Mouse (Mus musculus): ENCODE data around the gene 1110032A03Rik. TPM values are rescaled to one million over a fixed set of nuclear protein-coding genes. Genes with fewer than 3 reads are reported as not detected.

The 1110032A03Rik gene
- polyA plus RNA-seq (2015; fragmentation: Nextera tagmentation; extraction: Ambion mirVana), result 35.6 and 39.8 TPM in 2 replicates

- ATAC-seq (ENCODE audit: insufficient number of reproducible peaks, insufficient read depth, low FRiP score, low TSS enrichment, low read depth), result peak; percentile 78
- H3K9ac ChIP-seq, result peak within 1 kb of the TSS; percentile 94
- H3K36me3 ChIP-seq, result peaks cover 27% of the 10 kb centered on the region
- no peaks in the 10 kb centered on the region for H3K9me3 ChIP-seq
- peak within 1 kb of the TSS; percentile 95 for H3K27ac ChIP-seq
- H3K4me3 ChIP-seq, result peak within 1 kb of the TSS; percentile 93
- WGBS, result under 1% methylated on average over 34 of the region's 51 CpGs
- H3K4me1 ChIP-seq, result peaks cover 19% of the 10 kb centered on the region
- no peaks in the 10 kb centered on the region for H3K27me3 ChIP-seq
- H3K4me2 ChIP-seq, result peak within 1 kb of the TSS; percentile 76
Observed at GRCm38 (mm10) chr9:50774991-50775612, at the start of gene 1110032A03Rik, which contains the start of gene Alg9. Gene 1110032A03Rik (minus strand): TSS chr9:50775520. Gene Alg9 (plus strand): TSS chr9:50775019.

- WGBS, result 85% methylated on average over 11 of the region's 11 CpGs
- H3K9me3 ChIP-seq, result no peaks in the 10 kb centered on the region
- H3K27ac ChIP-seq, result no peak overlapping the region
- H3K9ac ChIP-seq, result no peak overlapping the region
- H3K4me1 ChIP-seq, result no peaks in the 10 kb centered on the region
- no peak overlapping the region for H3K4me2 ChIP-seq
- H3K4me3 ChIP-seq, result no peak overlapping the region
- no peak for ATAC-seq (ENCODE audit: insufficient number of reproducible peaks, insufficient read depth, low FRiP score, low TSS enrichment, low read depth)
- no peaks in the 10 kb centered on the region for H3K27me3 ChIP-seq
- peaks cover 53% of the 10 kb centered on the region for H3K36me3 ChIP-seq
Observed at GRCm38 (mm10) chr9:50823779-50824453, 48.6 kb upstream of the 1110032A03Rik start.

- Histone ChIP-seq H3K9me3 (no peaks in the 10 kb centered on the region), H3K4me3 (no peak overlapping the region), H3K36me3 (peaks cover 56% of the 10 kb centered on the region), H3K9ac (no peak overlapping the region), H3K27ac (no peak overlapping the region), H3K4me2 (no peak overlapping the region), H3K27me3 (no peaks in the 10 kb centered on the region), H3K4me1 (no peaks in the 10 kb centered on the region)
- 94% methylated on average over 5 of the region's 5 CpGs for WGBS
- ATAC-seq (ENCODE audit: insufficient number of reproducible peaks, insufficient read depth, low FRiP score, low TSS enrichment, low read depth), result no peak
Observed at GRCm38 (mm10) chr9:50822216-50822615, 46.9 kb upstream of the 1110032A03Rik start.

- Histone ChIP-seq H3K9ac (no peak overlapping the region), H3K36me3 (peaks cover 61% of the 10 kb centered on the region), H3K4me2 (no peak overlapping the region), H3K27ac (no peak overlapping the region), H3K4me1 (no peaks in the 10 kb centered on the region), H3K4me3 (no peak overlapping the region), H3K27me3 (no peaks in the 10 kb centered on the region), H3K9me3 (no peaks in the 10 kb centered on the region)
- 96% methylated on average over 6 of the region's 6 CpGs for WGBS
- ATAC-seq (ENCODE audit: insufficient number of reproducible peaks, insufficient read depth, low FRiP score, low TSS enrichment, low read depth), result no peak
Observed at GRCm38 (mm10) chr9:50821651-50822050, 46.3 kb upstream of the 1110032A03Rik start.

- 82% methylated on average over 6 of the region's 6 CpGs for WGBS
Observed at GRCm38 (mm10) chr9:50819716-50820115, 44.4 kb upstream of the 1110032A03Rik start.

GRCm38 (mm10) chr9:50818050-50818449, 42.7 kb upstream of the 1110032A03Rik start:
- ATAC-seq (ENCODE audit: insufficient number of reproducible peaks, insufficient read depth, low FRiP score, low TSS enrichment, low read depth), result no peak
- Histone ChIP-seq H3K4me2 (no peak overlapping the region), H3K9ac (no peak overlapping the region), H3K4me3 (no peak overlapping the region), H3K36me3 (peaks cover 57% of the 10 kb centered on the region), H3K4me1 (no peaks in the 10 kb centered on the region), H3K9me3 (no peaks in the 10 kb centered on the region), H3K27me3 (no peaks in the 10 kb centered on the region), H3K27ac (no peak overlapping the region)
- 90% methylated on average over 6 of the region's 6 CpGs for WGBS

More at GRCm38 (mm10) chr9:50819716-50820115, 44.4 kb upstream of the 1110032A03Rik start:
- Histone ChIP-seq H3K4me2 (no peak overlapping the region), H3K4me1 (no peaks in the 10 kb centered on the region), H3K27ac (no peak overlapping the region), H3K4me3 (no peak overlapping the region), H3K9ac (no peak overlapping the region), H3K9me3 (no peaks in the 10 kb centered on the region), H3K36me3 (peaks cover 57% of the 10 kb centered on the region), H3K27me3 (no peaks in the 10 kb centered on the region)
- no peak for ATAC-seq (ENCODE audit: insufficient number of reproducible peaks, insufficient read depth, low FRiP score, low TSS enrichment, low read depth)

GRCm38 (mm10) chr9:50816512-50816911, 41.2 kb upstream of the 1110032A03Rik start:
- ATAC-seq (ENCODE audit: insufficient number of reproducible peaks, insufficient read depth, low FRiP score, low TSS enrichment, low read depth), result no peak
- H3K27me3 ChIP-seq, result no peaks in the 10 kb centered on the region
- H3K36me3 ChIP-seq, result peaks cover 57% of the 10 kb centered on the region
- H3K27ac ChIP-seq, result no peak overlapping the region
- no peak overlapping the region for H3K4me3 ChIP-seq
- 98% methylated on average over 1 of the region's 1 CpGs for WGBS
- H3K9me3 ChIP-seq, result no peaks in the 10 kb centered on the region
- no peak overlapping the region for H3K4me2 ChIP-seq
- H3K4me1 ChIP-seq, result no peaks in the 10 kb centered on the region
- H3K9ac ChIP-seq, result no peak overlapping the region

- Histone ChIP-seq H3K4me1 (no peaks in the 10 kb centered on the region), H3K27ac (no peak overlapping the region), H3K27me3 (no peaks in the 10 kb centered on the region), H3K36me3 (peaks cover 63% of the 10 kb centered on the region), H3K4me3 (no peak overlapping the region), H3K9me3 (no peaks in the 10 kb centered on the region), H3K9ac (no peak overlapping the region), H3K4me2 (no peak overlapping the region)
- no peak for ATAC-seq (ENCODE audit: insufficient number of reproducible peaks, insufficient read depth, low FRiP score, low TSS enrichment, low read depth)
- 94% methylated on average over 4 of the region's 4 CpGs for WGBS
Observed at GRCm38 (mm10) chr9:50815666-50816065, 40.3 kb upstream of the 1110032A03Rik start.

- Histone ChIP-seq H3K4me1 (no peaks in the 10 kb centered on the region), H3K27ac (no peak overlapping the region), H3K4me3 (no peak overlapping the region), H3K9me3 (no peaks in the 10 kb centered on the region), H3K27me3 (no peaks in the 10 kb centered on the region), H3K9ac (no peak overlapping the region), H3K4me2 (no peak overlapping the region), H3K36me3 (peaks cover 73% of the 10 kb centered on the region)
- ATAC-seq (ENCODE audit: insufficient number of reproducible peaks, insufficient read depth, low FRiP score, low TSS enrichment, low read depth), result no peak
- 92% methylated on average over 5 of the region's 5 CpGs for WGBS
Observed at GRCm38 (mm10) chr9:50813796-50814195, 38.5 kb upstream of the 1110032A03Rik start.

- Histone ChIP-seq H3K4me1 (no peaks in the 10 kb centered on the region), H3K4me3 (no peak overlapping the region), H3K36me3 (peaks cover 70% of the 10 kb centered on the region), H3K27ac (no peak overlapping the region), H3K4me2 (no peak overlapping the region), H3K27me3 (no peaks in the 10 kb centered on the region), H3K9me3 (no peaks in the 10 kb centered on the region), H3K9ac (no peak overlapping the region)
- no peak for ATAC-seq (ENCODE audit: insufficient number of reproducible peaks, insufficient read depth, low FRiP score, low TSS enrichment, low read depth)
- WGBS, result 85% methylated on average over 2 of the region's 2 CpGs
Observed at GRCm38 (mm10) chr9:50811746-50812145, 36.4 kb upstream of the 1110032A03Rik start.

GRCm38 (mm10) chr9:50811187-50811586, 35.9 kb upstream of the 1110032A03Rik start:
- Histone ChIP-seq H3K36me3 (peaks cover 71% of the 10 kb centered on the region), H3K4me1 (no peaks in the 10 kb centered on the region), H3K9me3 (no peaks in the 10 kb centered on the region), H3K4me2 (no peak overlapping the region), H3K9ac (no peak overlapping the region), H3K27ac (no peak overlapping the region), H3K27me3 (no peaks in the 10 kb centered on the region), H3K4me3 (no peak overlapping the region)
- no peak for ATAC-seq (ENCODE audit: insufficient number of reproducible peaks, insufficient read depth, low FRiP score, low TSS enrichment, low read depth)
- WGBS, result 94% methylated on average over 7 of the region's 7 CpGs

- Histone ChIP-seq H3K27ac (no peak overlapping the region), H3K36me3 (peaks cover 81% of the 10 kb centered on the region), H3K27me3 (no peaks in the 10 kb centered on the region), H3K9ac (no peak overlapping the region), H3K4me2 (no peak overlapping the region), H3K4me1 (no peaks in the 10 kb centered on the region), H3K9me3 (no peaks in the 10 kb centered on the region), H3K4me3 (no peak overlapping the region)
- no peak for ATAC-seq (ENCODE audit: insufficient number of reproducible peaks, insufficient read depth, low FRiP score, low TSS enrichment, low read depth)
- WGBS, result 93% methylated on average over 13 of the region's 13 CpGs
Observed at GRCm38 (mm10) chr9:50809146-50809545, 33.8 kb upstream of the 1110032A03Rik start.

Data from embryonic facial prominence, embryonic 13.5 days (tissue).